Mouse (Mus musculus) hindbrain, embryonic 10.5 days (tissue): ENCODE results near the gene Ctf2. TPM values are rescaled to one million over a fixed set of nuclear protein-coding genes. Genes with fewer than 3 reads are reported as not detected.

Experiments
- DNase-seq: peaks from one replicate; pipeline ENCODE4 v3.0.0-alpha.2; 2017; ENCODE audit warnings: low spot score
- H3K27ac ChIP-seq: fragments of 300-500 bp; sonication (generic); 2 replicates; pipeline ENCODE4 v1.5.1; 2016; ENCODE audit warnings: mild to moderate bottlenecking, moderate library complexity
- H3K27me3 ChIP-seq: fragments of 300-500 bp; sonication (generic); 2 replicates; pipeline ENCODE4 v1.6.1; 2016; ENCODE audit warnings: mild to moderate bottlenecking; ENCODE audit not compliant: poor library complexity, insufficient read depth, severe bottlenecking
- H3K36me3 ChIP-seq: fragments of 300-500 bp; sonication (generic); 2 replicates; pipeline ENCODE4 v1.6.1; 2016; ENCODE audit warnings: mild to moderate bottlenecking, moderate library complexity
- H3K4me1 ChIP-seq: fragments of 300-500 bp; sonication (generic); replicated peaks from 2 replicates; pipeline ENCODE4 v1.6.1; 2016; ENCODE audit warnings: mild to moderate bottlenecking
- H3K4me3 ChIP-seq: fragments of 300-500 bp; sonication (generic); 2 replicates; pipeline ENCODE4 v1.5.1; 2016; ENCODE audit warnings: mild to moderate bottlenecking, moderate library complexity
- H3K9me3 ChIP-seq: fragments of 300-500 bp; sonication (generic); 2 replicates; pipeline ENCODE4 v1.6.1; 2016; ENCODE audit warnings: mild to moderate bottlenecking, moderate library complexity
- WGBS: fragments of 180-500 bp; shearing (Covaris S2); methylation state at CpG from one replicate; pipeline ENCODE4 v1.1.7; 2016; 5-methylcytosine and 5-hydroxymethylcytosine counted together
- polyA plus RNA-seq: library from polyadenylated mRNA; unstranded; fragments of >200 nt; fragmentation: Nextera tagmentation; extraction: Ambion mirVana; gene quantifications from 2 replicates; pipeline ENCODE4 v1.2.1, GENCODE M21; 2016

The Ctf2 gene
- polyA plus RNA-seq, 1 experiment from 2014 or later, result 0.37 TPM

DNA sequence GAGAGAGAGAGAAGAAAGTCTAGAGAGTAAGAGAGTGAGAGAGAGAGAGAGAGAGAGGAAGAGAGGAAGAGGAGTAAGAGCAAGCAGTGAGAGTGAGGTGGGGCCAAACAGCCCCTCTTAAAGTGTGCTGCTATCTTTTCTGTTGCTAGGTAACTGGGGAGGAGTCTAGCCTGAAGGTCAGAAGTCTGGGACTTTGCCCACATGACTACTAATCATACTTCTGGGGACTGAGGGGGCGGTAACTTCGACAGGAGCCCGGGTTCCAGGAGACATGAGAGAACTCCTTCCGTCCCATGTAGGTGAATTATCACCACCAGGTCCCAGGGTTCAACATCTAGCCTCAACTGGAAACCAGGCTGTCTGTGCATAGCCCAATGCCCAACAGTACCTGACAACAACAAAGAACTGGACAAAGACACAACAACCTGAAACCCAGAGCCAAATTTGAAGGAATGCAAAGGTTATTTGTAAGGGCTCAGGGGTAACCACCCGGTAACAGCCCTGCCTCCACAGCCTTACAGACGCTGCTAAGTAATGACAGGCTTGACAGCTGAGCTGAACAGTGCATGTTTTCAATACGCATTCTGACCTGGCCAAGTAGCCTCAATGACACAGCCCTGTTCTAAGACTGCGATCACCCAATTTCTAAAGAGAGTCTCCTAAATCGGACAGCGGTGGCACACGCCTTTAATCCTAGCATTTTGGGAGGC, 45.1 kb downstream of the Ctf2 start:
- Histone ChIP-seq H3K4me1 (peaks cover 28% of the 10 kb centered on the region), H3K9me3 (no peaks in the 10 kb centered on the region), H3K27me3 (0 out of 2 replicates have a peak, but pooled peaks cover 3% of the 10 kb centered on the region), H3K4me3 (no peak overlapping the region), H3K27ac (peak overlapping the region; percentile 23; the same call in 1 of the 2 replicates), H3K36me3 (peaks cover 4% of the 10 kb centered on the region; the same call in 1 of the 2 replicates)
- DNase-seq, result no peak
- WGBS, result 81% methylated on average over 11 of the region's 11 CpGs

DNA sequence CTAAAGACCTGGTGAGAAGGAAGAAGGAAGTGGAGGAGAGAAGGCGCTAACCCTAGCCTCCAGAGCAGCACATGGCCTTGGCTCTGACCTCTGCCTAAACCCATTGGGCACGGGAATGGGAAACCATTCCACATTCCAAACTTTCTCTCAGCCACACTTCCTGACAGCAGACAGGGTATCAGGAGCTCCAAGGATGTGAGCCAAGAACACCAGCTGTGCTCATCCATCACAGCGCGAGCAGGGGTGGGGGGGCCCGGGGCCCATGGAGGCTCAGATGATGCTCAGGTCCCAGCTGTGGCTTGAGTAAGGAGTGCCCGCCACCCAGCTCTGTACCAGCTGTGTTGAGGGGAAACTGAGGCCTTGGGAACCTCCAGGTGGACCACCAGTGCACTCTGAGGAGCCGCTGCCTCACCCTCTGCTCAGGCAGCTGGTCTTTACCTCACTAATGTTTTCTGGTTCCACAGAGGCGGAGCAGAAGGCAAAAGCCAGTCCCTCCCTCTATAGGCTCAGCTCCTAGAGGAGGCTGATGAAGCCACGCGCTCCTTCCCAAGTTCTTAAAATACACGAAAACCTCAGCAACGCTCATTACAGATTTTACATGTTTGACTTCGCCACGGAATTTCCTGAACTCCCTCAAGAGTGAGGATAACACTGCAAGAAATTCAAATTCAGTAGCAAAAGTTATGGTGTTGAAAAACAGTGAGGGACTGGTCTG, 46.5 kb downstream of the Ctf2 start:
- peaks cover 19% of the 10 kb centered on the region for H3K4me1 ChIP-seq
- H3K27me3 ChIP-seq, result 0 out of 2 replicates have a peak, but pooled peaks cover 3% of the 10 kb centered on the region
- H3K9me3 ChIP-seq, result no peaks in the 10 kb centered on the region
- H3K36me3 ChIP-seq, result peaks cover 9% of the 10 kb centered on the region; the same call in 1 of the 2 replicates
- no peak overlapping the region for H3K27ac ChIP-seq
- H3K4me3 ChIP-seq, result no peak overlapping the region
- 72% methylated on average over 14 of the region's 14 CpGs for WGBS
- no peak for DNase-seq

- H3K27ac ChIP-seq, result no peak overlapping the region
- 91% methylated on average over 8 of the region's 8 CpGs for WGBS
- H3K9me3 ChIP-seq, result no peaks in the 10 kb centered on the region
- no peak for DNase-seq
- no peaks in the 10 kb centered on the region for H3K27me3 ChIP-seq
- H3K36me3 ChIP-seq, result peaks cover 12% of the 10 kb centered on the region
- H3K4me3 ChIP-seq, result no peak overlapping the region
- peaks cover 16% of the 10 kb centered on the region for H3K4me1 ChIP-seq
These were observed 49.9 kb downstream of the Ctf2 start for GRCm38 (mm10) chr7:127681888-127682553.

DNA sequence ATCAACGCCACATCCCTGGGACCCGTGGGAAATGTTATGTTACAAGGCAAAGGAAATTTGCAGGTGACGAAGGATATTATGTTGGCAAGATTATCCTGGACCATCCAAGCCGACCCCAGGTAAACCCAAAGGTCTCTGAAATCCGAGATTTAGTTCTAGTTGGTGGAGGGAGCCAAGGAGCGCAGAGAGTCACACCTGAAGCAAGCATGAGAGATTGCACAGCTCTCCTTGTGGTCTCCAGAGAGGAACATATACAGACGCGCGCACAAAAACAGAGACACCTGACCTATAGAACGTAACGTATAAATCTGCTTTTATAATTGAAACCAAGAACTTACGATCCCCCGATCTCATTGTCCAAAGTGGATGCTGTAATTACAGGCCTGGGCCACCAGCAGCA, 51.4 kb downstream of the Ctf2 start:
- WGBS, result 89% methylated on average over 13 of the region's 13 CpGs
- H3K36me3 ChIP-seq, result peaks cover 18% of the 10 kb centered on the region
- no peaks in the 10 kb centered on the region for H3K9me3 ChIP-seq
- H3K27ac ChIP-seq, result no peak overlapping the region
- DNase-seq, result no peak
- no peak overlapping the region for H3K4me3 ChIP-seq
- H3K27me3 ChIP-seq, result no peaks in the 10 kb centered on the region
- 0 out of 2 replicates have a peak, but pooled peaks cover 6% of the 10 kb centered on the region for H3K4me1 ChIP-seq

- Histone ChIP-seq H3K36me3 (peaks cover 14% of the 10 kb centered on the region; the same call in 1 of the 2 replicates), H3K4me1 (0 out of 2 replicates have a peak, but pooled peaks cover 6% of the 10 kb centered on the region), H3K27ac (no peak overlapping the region), H3K9me3 (no peaks in the 10 kb centered on the region), H3K4me3 (no peak overlapping the region), H3K27me3 (no peaks in the 10 kb centered on the region)
- DNase-seq, result no peak
- 56% methylated on average over 2 of the region's 2 CpGs for WGBS
These were observed 53.2 kb downstream of the Ctf2 start for GRCm38 (mm10) chr7:127678811-127679210.

DNA sequence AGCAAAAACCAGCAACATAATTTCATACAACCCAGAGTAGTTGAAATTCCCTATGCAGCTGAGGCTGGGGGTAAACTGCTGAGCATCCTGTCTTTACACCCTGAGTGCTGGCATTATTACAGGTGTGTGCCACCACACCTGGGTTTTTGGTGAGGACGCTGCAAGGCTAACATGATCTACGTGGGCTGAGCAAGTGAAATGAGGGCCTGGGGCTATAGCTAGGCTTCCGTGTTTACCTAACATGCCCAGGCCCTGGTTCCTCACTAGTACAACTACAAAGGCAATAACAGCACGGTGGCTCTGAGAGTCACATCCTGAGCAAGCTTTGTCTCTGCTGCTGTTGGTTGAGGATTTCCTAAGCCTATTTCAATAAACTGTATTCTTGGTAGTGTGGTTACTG, 54.4 kb downstream of the Ctf2 start:
- 94% methylated on average over 4 of the region's 4 CpGs for WGBS
- 0 out of 2 replicates have a peak, but pooled peaks cover 6% of the 10 kb centered on the region for H3K4me1 ChIP-seq
- no peaks in the 10 kb centered on the region for H3K9me3 ChIP-seq
- DNase-seq, result no peak
- no peak overlapping the region for H3K4me3 ChIP-seq
- H3K27me3 ChIP-seq, result no peaks in the 10 kb centered on the region
- H3K27ac ChIP-seq, result no peak overlapping the region
- H3K36me3 ChIP-seq, result peaks cover 14% of the 10 kb centered on the region; the same call in 1 of the 2 replicates

DNA sequence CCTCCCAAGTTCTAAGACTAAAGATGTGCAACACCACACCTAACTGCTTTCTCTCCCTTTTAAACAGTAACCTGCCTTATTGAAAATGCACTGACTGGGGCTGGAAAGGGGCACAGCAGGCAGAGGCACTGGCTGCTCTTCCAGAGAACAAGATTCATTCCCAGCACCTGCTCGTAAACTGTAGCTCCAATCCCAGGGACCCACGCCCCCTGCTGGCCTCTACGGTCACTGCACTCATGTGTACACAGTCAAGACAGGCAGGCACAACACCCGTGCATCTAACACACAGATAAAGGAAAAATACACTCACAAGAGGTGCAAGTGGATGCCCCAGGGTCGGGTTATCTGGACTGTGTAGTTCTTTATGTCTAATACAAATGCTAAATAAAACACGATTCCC, 54.9 kb downstream of the Ctf2 start:
- WGBS, result 64% methylated on average over 6 of the region's 6 CpGs
- Histone ChIP-seq H3K4me3 (no peak overlapping the region), H3K27me3 (no peaks in the 10 kb centered on the region), H3K36me3 (peaks cover 14% of the 10 kb centered on the region; the same call in 1 of the 2 replicates), H3K27ac (no peak overlapping the region), H3K9me3 (no peaks in the 10 kb centered on the region), H3K4me1 (0 out of 2 replicates have a peak, but pooled peaks cover 6% of the 10 kb centered on the region)
- peak; percentile 55 for DNase-seq

- no peaks in the 10 kb centered on the region for H3K27me3 ChIP-seq
- H3K4me1 ChIP-seq, result 0 out of 2 replicates have a peak, but pooled peaks cover 6% of the 10 kb centered on the region
- DNase-seq, result no peak
- H3K4me3 ChIP-seq, result no peak overlapping the region
- peaks cover 9% of the 10 kb centered on the region; the same call in 1 of the 2 replicates for H3K36me3 ChIP-seq
- no peaks in the 10 kb centered on the region for H3K9me3 ChIP-seq
- 80% methylated on average over 9 of the region's 9 CpGs for WGBS
- H3K27ac ChIP-seq, result no peak overlapping the region
These were observed 56.6 kb downstream of the Ctf2 start for GRCm38 (mm10) chr7:127675391-127675811.

GRCm38 (mm10) chr7:127674977-127675376, 57.0 kb downstream of the Ctf2 start:
- Histone ChIP-seq H3K4me3 (no peak overlapping the region), H3K36me3 (peaks cover 9% of the 10 kb centered on the region; the same call in 1 of the 2 replicates), H3K27me3 (no peaks in the 10 kb centered on the region), H3K9me3 (no peaks in the 10 kb centered on the region), H3K4me1 (0 out of 2 replicates have a peak, but pooled peaks cover 6% of the 10 kb centered on the region), H3K27ac (no peak overlapping the region)
- DNase-seq, result peak; percentile 81
- 3% methylated on average over 5 of the region's 5 CpGs for WGBS

DNA sequence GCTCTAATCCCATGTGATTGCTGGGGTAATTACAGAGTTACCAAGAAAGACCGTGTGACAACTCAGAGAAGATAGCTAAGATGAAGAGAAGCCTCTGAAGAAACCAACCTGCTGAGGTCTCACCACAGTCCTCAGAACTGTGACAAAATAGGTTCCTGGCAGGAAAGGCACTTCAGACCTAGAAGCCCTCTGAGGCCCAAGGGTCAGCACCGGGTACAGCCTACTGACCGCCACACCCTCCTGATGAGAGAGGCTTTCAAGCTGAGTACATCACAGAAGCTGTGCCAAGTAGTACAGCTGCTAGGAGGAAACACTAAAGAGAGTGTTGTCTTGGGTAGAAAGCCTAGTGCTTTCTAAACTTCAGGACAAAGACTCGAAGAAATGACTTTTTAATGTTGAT, 59.2 kb downstream of the Ctf2 start:
- 79% methylated on average over 4 of the region's 4 CpGs for WGBS
- Histone ChIP-seq H3K27ac (no peak overlapping the region), H3K36me3 (peaks cover 9% of the 10 kb centered on the region; the same call in 1 of the 2 replicates), H3K4me1 (0 out of 2 replicates have a peak, but pooled peaks cover 4% of the 10 kb centered on the region), H3K27me3 (no peaks in the 10 kb centered on the region), H3K4me3 (no peak overlapping the region), H3K9me3 (no peaks in the 10 kb centered on the region)
- no peak for DNase-seq

DNA sequence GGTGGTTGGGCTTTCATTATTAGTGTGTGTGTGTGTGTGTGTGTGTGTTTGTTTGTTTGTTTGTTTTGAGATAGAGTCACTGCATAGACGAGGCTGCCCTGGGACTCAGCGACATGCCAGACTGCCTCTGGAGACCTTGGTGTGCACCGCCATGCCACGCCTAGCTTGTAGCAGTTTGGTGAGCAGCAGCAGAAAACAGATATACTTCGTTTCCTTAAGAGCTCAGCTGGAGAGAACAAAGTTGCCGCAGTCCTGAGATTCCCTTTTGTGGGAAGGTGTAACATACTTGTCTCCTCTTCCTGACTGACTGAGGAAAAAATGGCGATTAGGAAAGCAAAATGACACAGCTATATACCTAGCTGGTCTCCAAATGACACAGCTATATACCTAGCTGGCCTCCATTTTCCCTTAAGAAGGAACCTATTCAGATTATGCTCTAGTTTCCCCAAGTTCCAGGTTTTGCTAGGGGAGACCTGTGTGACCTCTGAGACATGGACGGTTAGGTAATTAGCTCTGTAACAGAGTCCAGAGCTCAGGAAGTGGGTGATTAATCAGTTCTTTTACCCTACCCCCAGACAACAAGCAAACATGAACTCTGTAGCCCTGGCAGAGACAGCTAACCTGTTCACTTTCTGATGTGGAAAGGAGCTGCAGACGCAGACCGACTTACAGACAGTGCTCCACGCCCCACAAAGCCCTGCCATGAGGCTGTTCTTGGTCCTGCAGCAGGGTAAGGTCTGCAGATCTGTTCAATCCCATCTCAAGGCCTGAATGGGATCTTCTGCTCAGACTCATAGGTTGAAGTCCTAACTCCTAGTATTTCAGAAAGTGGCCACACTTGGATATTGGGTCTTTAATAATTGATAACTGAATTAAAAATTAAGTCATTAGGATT, 59.8 kb downstream of the Ctf2 start:
- 0 out of 2 replicates have a peak, but pooled peaks cover 4% of the 10 kb centered on the region for H3K4me1 ChIP-seq
- DNase-seq, result no peak
- H3K4me3 ChIP-seq, result no peak overlapping the region
- no peaks in the 10 kb centered on the region for H3K27me3 ChIP-seq
- no peak overlapping the region for H3K27ac ChIP-seq
- 88% methylated on average over 11 of the region's 11 CpGs for WGBS
- peaks cover 8% of the 10 kb centered on the region; the same call in 1 of the 2 replicates for H3K36me3 ChIP-seq
- no peaks in the 10 kb centered on the region for H3K9me3 ChIP-seq
